Mouse (Mus musculus) limb, embryonic 10.5 days (tissue): ENCODE measurements around the gene Erich4. TPM values are rescaled to one million over a fixed set of nuclear protein-coding genes. Genes with fewer than 3 reads are reported as not detected.
"Not testable (repeated sequence)": the region's sequence is repeated elsewhere in the genome, so short reads cannot be mapped to it uniquely, and the experiment has no call there.

Experiments
- DNase-seq: peaks from one replicate; pipeline ENCODE4 v3.0.0-alpha.2; 2017; ENCODE audit warnings: low spot score
- H3K27ac ChIP-seq: fragments of 300-500 bp; sonication (generic); 2 replicates; pipeline ENCODE4 v1.5.1; 2016; ENCODE audit warnings: mild to moderate bottlenecking
- H3K27me3 ChIP-seq: fragments of 300-500 bp; sonication (generic); 2 replicates; pipeline ENCODE4 v1.6.1; 2016; ENCODE audit warnings: low read depth, mild to moderate bottlenecking; ENCODE audit not compliant: poor library complexity, severe bottlenecking
- H3K36me3 ChIP-seq: fragments of 300-500 bp; sonication (generic); 2 replicates; pipeline ENCODE4 v1.6.1; 2016; ENCODE audit warnings: mild to moderate bottlenecking, moderate library complexity
- H3K4me1 ChIP-seq: fragments of 300-500 bp; sonication (generic); 2 replicates; pipeline ENCODE4 v1.6.1; 2016
- H3K4me3 ChIP-seq: fragments of 300-500 bp; sonication (generic); 2 replicates; pipeline ENCODE4 v1.5.1; 2016; ENCODE audit warnings: mild to moderate bottlenecking, moderate library complexity
- H3K9me3 ChIP-seq: fragments of 300-500 bp; sonication (generic); replicated peaks from 2 replicates; pipeline ENCODE4 v1.6.1; 2016; ENCODE audit warnings: mild to moderate bottlenecking
- WGBS: fragments of 180-500 bp; shearing (Covaris S2); methylation state at CpG from one replicate; pipeline ENCODE4 v1.1.7; 2016; 5-methylcytosine and 5-hydroxymethylcytosine counted together
- polyA plus RNA-seq: library from polyadenylated mRNA; unstranded; fragments of >200 nt; fragmentation: Nextera tagmentation; extraction: Ambion mirVana; gene quantifications from 2 replicates; pipeline ENCODE4 v1.2.1, GENCODE M21; 2016

Erich4 gene
- polyA plus RNA-seq, 1 experiment from 2014 or later: not detected

DNA sequence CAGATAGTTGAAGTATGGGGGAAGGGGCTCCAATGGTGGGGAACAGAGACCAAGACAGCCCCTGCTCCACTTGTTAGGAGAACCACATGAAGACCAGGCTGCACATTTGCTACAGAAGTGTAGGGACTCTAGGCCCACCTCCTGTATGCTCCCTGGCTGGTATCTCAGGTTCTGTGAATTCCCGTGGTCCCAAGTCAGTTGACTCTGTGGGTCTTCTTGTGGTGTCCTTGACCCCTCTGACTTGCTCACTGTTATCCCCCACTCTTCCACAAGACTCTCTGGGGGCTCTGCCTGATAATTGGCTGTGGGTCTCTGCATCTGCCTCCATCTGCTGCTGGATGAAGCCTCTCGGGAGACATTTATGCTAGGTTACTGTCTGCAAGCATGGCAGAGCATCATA is 24.5 kb downstream of the Erich4 start:
- WGBS: 96% methylated on average over 2 of the region's 2 CpGs

DNA sequence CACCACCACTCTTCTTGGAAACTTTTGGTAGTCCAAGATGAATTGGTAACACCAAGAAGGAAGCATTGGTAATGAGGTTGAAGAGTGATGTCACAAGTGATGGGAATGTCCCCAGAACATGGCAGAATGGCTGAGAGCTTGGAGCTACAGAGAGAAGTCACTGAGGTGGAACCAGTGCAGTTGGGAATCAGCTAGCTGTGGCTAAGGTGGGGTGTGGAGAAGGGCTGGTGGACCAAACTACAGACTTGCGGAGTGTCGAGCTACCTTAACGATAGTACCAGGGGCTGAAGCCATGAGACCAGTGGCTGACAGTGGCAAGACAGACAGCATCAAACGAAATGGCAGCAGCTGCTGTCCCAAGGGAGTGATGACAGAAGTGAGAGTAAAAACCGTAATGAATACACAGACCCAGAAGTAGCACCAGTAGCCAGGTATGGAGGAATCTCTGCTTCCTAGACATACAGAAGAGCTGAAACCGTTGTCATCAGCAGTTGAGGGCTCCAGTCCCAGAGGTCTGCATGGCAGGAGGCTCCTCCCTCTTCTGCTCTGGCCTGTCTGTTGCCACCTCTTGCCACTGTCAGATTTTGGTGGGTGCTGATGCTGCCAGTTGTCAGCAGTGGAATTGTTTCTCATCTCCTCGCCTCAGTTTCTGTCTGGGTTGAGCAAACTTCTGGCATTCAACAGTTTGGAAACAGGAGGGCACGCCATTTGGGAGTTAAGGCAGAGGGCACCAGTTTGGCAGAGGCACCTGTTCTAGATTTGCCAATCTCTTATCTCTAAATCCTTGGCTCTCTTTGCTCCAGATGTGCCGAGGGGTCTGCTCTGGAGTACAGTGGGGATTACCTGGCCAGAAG is 30.1 kb downstream of the Erich4 start:
- WGBS: 83% methylated on average over 9 of the region's 9 CpGs
- H3K36me3 ChIP-seq: no peaks in the 10 kb centered on the region
- no peaks in the 10 kb centered on the region for H3K27me3 ChIP-seq
- H3K9me3 ChIP-seq: no peaks in the 10 kb centered on the region
- DNase-seq: no peak
- H3K4me3 ChIP-seq: no peak overlapping the region
- no peaks in the 10 kb centered on the region for H3K4me1 ChIP-seq
- H3K27ac ChIP-seq: no peak overlapping the region

More for the DNA sequence above, 24.5 kb downstream of the Erich4 start:
- no peaks in the 10 kb centered on the region for H3K9me3 ChIP-seq
- H3K4me1 ChIP-seq: no peaks in the 10 kb centered on the region
- no peak for DNase-seq
- H3K36me3 ChIP-seq: no peaks in the 10 kb centered on the region
- H3K27ac ChIP-seq: no peak overlapping the region
- H3K27me3 ChIP-seq: no peaks in the 10 kb centered on the region
- no peak overlapping the region for H3K4me3 ChIP-seq

DNA sequence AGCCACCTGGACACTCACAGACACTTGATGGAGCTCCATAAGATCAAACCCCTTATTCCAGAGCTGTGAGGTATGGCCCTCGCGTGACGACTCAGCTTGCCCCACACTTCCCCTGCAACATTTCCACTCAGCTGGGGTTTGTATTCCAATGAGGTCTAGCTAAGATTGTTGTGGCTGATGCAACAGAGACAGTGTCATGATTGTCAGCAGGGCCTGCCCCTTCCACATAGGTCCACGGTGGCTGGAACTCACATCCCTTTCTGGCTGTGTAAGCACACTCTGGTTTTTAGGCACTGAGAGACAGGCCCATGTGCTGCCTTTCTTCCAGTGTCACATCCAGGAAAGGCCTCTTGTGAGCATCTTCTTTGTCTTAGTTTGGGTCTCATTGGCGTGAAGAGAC is 31.0 kb downstream of the Erich4 start:
- DNase-seq: no peak
- H3K36me3 ChIP-seq: no peaks in the 10 kb centered on the region
- no peak overlapping the region for H3K27ac ChIP-seq
- no peaks in the 10 kb centered on the region for H3K4me1 ChIP-seq
- no peaks in the 10 kb centered on the region for H3K9me3 ChIP-seq
- no peaks in the 10 kb centered on the region for H3K27me3 ChIP-seq
- WGBS: 90% methylated on average over 5 of the region's 5 CpGs
- H3K4me3 ChIP-seq: no peak overlapping the region

DNA sequence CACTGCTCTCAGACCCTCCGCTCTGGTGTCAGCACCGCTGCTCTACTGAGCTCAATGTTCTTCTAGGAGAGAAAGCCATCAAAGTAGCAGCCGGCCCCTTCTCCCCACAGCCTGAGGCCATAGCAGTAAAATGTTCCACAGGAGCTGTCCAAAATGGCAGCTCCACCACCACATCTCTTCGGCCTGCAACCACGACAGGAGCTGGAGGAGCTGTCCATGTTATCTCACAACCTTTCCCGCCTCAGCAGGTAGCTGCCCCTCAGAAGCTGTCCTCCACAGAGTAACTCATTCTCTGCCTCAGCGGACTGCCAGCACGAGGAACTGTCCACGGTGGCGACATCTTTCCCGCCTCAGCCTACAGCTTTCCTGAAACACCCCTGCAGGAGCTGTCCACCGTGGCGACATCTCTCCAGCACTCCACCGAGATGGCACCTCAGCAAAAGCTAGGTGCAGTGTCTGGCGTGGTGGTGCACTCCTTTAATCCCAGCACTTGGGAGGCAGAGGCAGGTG is 33.3 kb downstream of the Erich4 start:
- Histone ChIP-seq H3K27ac (no peak overlapping the region), H3K4me1 (no peaks in the 10 kb centered on the region), H3K9me3 (no peaks in the 10 kb centered on the region), H3K36me3 (no peaks in the 10 kb centered on the region), H3K4me3 (no peak overlapping the region), H3K27me3 (no peaks in the 10 kb centered on the region)
- DNase-seq: no peak
- WGBS: 88% methylated on average over 15 of the region's 15 CpGs

DNA sequence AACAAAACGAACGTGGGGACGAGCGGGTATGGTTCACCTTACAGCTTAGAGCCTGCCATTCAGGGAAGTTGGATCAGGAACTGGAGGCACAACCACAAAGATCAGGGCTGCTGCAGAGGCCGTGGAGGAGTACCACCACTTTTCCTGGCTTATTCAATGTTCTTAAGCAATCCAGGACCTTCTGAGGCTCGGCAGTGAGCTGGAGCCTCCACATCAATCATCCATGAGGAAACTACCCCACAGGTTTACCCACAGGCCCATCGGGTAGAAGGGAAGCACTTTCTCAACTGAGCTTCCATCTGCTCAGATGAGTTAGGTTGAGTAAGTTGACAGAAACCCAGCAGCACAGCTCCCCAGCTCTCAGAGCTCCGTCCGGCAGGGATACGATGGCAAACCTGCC is 36.3 kb downstream of the Erich4 start:
- no peaks in the 10 kb centered on the region for H3K27me3 ChIP-seq
- H3K27ac ChIP-seq: no peak overlapping the region
- WGBS: 90% methylated on average over 10 of the region's 10 CpGs
- H3K9me3 ChIP-seq: no peaks in the 10 kb centered on the region
- no peak for DNase-seq
- H3K4me3 ChIP-seq: no peak overlapping the region
- no peaks in the 10 kb centered on the region for H3K36me3 ChIP-seq
- peaks cover 7% of the 10 kb centered on the region; the same call in 1 of the 2 replicates for H3K4me1 ChIP-seq

DNA sequence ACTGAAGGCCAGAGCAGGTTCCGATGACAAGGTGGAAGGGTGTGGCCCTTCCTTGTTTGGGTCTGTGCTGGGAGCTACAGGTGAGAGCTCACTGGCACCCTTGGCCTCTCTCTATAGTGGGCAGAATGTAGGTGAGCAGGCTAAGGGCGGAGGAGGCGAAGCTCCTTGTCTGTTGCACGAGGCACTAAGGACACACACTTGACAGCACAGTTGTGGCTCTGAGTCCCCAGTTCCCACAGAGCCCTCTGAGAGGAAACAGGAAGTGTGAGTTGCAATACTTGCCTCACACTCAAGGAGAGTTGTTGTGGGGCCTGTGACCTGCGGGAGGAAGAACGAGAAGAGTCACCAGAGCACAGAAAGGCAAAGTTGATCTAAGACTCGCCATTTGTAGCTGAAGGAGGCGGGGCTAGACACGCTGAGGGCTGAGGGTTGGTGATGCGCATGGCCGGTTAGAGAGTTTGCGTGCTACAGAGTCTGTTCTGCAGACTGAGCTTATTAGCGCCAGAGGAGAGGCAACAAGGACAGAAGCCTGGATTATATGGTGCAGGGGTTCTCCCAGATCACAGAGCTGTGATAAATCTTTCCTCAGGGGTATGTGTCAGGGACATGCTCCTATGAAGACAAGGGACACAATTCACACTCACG is 38.8 kb downstream of the Erich4 start:
- not testable (repeated sequence) for H3K27ac ChIP-seq, H3K9me3 ChIP-seq, H3K4me3 ChIP-seq, H3K27me3 ChIP-seq, H3K4me1 ChIP-seq, H3K36me3 ChIP-seq, DNase-seq
- 75% methylated on average over 14 of the region's 14 CpGs for WGBS

DNA sequence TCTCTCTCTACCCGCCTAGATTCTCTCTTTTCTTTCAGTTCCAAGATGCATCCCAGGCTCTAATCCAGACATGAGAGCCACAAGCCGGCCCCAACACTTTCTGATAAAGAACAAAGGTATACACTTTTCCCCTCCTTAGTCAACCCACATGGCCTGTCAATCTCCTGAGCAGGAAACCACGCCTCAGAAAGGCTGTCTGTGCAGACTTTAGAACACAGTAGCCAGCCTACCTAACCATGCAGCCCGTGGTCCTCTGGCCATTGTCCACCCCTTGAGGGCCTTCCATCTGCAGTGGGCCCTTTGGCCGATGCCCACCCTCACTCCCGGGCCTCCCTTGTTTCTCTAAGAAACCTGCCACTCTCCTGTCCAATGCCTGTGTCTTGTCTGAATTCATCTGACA is 39.4 kb downstream of the Erich4 start:
- not testable (repeated sequence) for H3K4me3 ChIP-seq, H3K9me3 ChIP-seq, H3K27me3 ChIP-seq, H3K27ac ChIP-seq, H3K4me1 ChIP-seq, DNase-seq, H3K36me3 ChIP-seq
- 35% methylated on average over 6 of the region's 6 CpGs for WGBS

DNA sequence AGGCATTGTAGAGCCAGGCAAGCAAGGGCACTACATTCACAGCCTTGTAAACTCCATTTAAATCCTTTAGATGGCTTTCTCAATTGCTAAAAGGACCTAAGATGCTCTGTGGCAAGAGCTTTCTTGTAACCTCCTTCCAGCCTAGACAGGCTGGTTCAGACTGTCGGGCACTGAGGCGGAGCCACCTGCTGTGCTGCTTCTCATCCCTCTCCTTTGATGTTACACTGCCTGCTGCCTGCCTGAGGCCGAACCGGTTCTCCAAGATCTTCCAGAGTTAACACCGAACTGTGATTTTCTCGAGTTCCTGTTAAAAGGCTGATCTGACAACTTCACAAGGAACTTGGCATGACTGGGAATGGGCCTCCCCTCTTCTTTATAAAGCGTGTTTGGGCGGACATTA is 39.8 kb downstream of the Erich4 start:
- Histone ChIP-seq H3K36me3 (no peaks in the 10 kb centered on the region), H3K9me3 (no peaks in the 10 kb centered on the region), H3K27ac (no peak overlapping the region), H3K27me3 (no peaks in the 10 kb centered on the region), H3K4me1 (peaks cover 7% of the 10 kb centered on the region; the same call in 1 of the 2 replicates), H3K4me3 (no peak overlapping the region)
- 10% methylated on average over 8 of the region's 8 CpGs for WGBS
- DNase-seq: no peak

DNA sequence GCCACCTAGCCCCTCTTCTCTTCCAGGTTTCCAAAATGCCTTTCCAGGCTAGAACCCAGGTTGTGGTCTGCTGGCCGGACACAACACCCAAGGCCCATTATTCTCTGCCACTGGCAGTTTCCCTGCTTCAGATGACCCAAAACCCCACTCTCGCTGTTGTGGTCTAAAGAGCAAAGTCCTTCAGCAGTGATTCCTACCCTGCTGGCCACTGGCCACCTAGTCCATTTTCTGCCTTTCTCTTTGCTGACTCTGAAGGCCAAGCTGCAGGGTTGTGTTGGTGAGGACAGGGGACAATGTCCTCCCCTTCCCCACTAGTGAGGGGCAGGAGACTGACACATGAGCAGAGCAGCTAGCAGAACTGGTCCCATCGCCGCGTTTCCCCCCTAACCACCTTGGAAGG is 40.6 kb downstream of the Erich4 start:
- Histone ChIP-seq H3K36me3 (no peaks in the 10 kb centered on the region), H3K27me3 (no peaks in the 10 kb centered on the region), H3K27ac (no peak overlapping the region), H3K4me1 (peaks cover 7% of the 10 kb centered on the region; the same call in 1 of the 2 replicates), H3K4me3 (no peak overlapping the region), H3K9me3 (no peaks in the 10 kb centered on the region)
- no peak for DNase-seq
- 77% methylated on average over 5 of the region's 5 CpGs for WGBS

DNA sequence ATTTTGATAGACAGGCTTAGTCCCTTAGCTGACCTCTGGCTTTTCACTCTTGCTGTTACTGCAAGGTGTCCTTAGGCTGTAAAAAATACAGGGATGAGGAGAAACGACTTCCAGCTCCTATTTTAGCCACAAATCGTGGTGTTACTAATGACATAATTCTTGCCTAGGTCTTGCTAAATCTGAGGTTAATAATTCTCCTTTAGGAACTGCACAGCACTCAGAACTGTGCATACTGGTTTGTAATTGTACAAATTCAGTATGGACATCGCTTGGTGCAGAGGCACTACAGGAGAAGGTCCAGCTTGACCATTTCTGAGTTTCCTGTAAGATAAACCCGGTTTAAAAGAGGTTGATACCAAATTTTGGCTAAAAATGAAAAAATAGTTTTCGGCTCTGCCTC is 41.9 kb downstream of the Erich4 start:
- not testable (repeated sequence) for H3K27ac ChIP-seq, H3K27me3 ChIP-seq, H3K9me3 ChIP-seq, H3K4me3 ChIP-seq, H3K4me1 ChIP-seq, H3K36me3 ChIP-seq, DNase-seq
- 85% methylated on average over 5 of the region's 5 CpGs for WGBS

DNA sequence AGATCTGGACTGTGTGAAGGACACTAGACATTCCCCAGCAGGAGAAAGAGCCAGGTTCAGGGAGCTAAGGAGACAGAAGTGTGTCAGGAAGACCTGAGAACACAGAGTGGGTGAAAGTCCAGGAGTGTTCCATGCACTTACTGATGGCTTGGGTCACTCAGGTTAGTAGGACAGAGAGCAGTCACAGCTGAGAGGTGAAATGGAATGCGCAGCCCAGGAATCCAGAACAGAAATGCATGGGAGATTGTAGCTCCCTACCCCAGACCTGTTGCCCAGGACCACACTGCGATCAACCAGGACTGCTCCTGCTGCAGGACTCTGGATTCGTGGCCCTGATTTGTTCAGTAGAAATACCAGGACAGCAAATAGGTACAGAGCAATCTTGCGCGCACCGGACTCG is 47.0 kb downstream of the Erich4 start:
- 97% methylated on average over 7 of the region's 7 CpGs for WGBS
- no peaks in the 10 kb centered on the region for H3K36me3 ChIP-seq
- 0 out of 2 replicates have a peak, but pooled peaks cover 2% of the 10 kb centered on the region for H3K9me3 ChIP-seq
- H3K4me1 ChIP-seq: no peaks in the 10 kb centered on the region
- no peak overlapping the region for H3K27ac ChIP-seq
- no peak overlapping the region for H3K4me3 ChIP-seq
- no peak for DNase-seq
- H3K27me3 ChIP-seq: no peaks in the 10 kb centered on the region
